Mouse (Mus musculus): ENCODE measurements around the gene Glipr1l3. TPM values are rescaled to one million over a fixed set of nuclear protein-coding genes. Genes with fewer than 3 reads are reported as not detected.

Glipr1l3 gene
- polyA plus RNA-seq, 1 experiment = 0.10 TPM

GRCm38 (mm10) chr10:112105785-112106184 lies 54.3 kb downstream of the Glipr1l3 start:
- peak; percentile 31 for DNase-seq (ENCODE audit: low read depth)
- TF ChIP-seq CTCF (IDR thresholded peaks at IDR 0.05; ENCODE audit: borderline replicate concordance, extremely low read depth, insufficient read depth, insufficient read length) = peak; percentile 62; the same call in 1 of the 2 replicates

Other genes starting within 250 kb of the Glipr1l3 start
- 24.9 and 29.9 TPM in 2 replicates for gene Krr1, start 187.7 kb downstream of the Glipr1l3 start, polyA plus RNA-seq (2012; rRNA removed)
- gene Glipr1, start 157.7 kb downstream of the Glipr1l3 start, polyA plus RNA-seq (2012; rRNA removed) = 0.68 and 0.79 TPM in 2 replicates
- not detected in 2 replicates for gene Glipr1l1, start 100.1 kb downstream of the Glipr1l3 start, polyA plus RNA-seq (2012; rRNA removed)
- gene Glipr1l2, start 77.0 kb downstream of the Glipr1l3 start, polyA plus RNA-seq (2012; rRNA removed) = not detected in 2 replicates
- gene Caps2, start 3.3 kb upstream of the Glipr1l3 start, polyA plus RNA-seq (2012; rRNA removed) = 0.32 and 0.53 TPM in 2 replicates
- gene Kcnc2, start 110.8 kb upstream of the Glipr1l3 start, polyA plus RNA-seq (2012; rRNA removed) = 7.3 and 7.6 TPM in 2 replicates

Data from brain, embryonic 14.5 days (tissue).